ENCODE assay signal across 8 mouse cellular contexts in the genomic region with DNA sequence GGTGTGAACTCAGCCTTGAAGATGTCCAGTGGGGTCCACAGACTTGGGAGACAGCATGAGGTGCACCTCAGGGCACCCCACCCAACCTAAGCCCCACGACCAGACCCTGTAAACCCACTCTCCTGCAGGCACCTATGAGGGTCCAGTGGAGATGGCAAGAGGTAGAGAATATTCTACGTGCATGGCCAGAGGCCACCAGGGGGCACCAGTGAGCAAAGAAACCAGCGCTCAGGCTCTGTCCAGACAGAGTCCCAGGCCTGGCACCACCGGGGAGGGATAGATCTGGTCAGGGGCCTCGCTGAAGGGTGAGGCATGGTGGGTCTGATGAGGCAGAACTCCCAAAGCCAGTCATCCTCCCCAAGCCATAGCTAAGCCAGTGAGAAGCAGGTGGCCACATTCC. TPM values are rescaled to one million over a fixed set of nuclear protein-coding genes. Genes with fewer than 3 reads are reported as not detected.
DNase-seq lines count a peak whose midpoint lies in the region; ATAC-seq lines count a peak whose summit lies in the region.

No protein-coding gene starts in this region.

- ATAC-seq in erythroid progenitor cell, adult 5-6 weeks (replicated peaks; ENCODE audit: low FRiP score, poor library complexity, severe bottlenecking): peak; percentile 68

- intact Hi-C loops in heart, postnatal 10 days (cut with DNase I): loop anchor here (5.0 to 10.0 kb wide), 2 partner anchors 288 to 306 kb away; no protein-coding TSS in a partner anchor

- peak; percentile 54 for DNase-seq in ES-CJ7 (ENCODE audit: low read depth, low spot score)
- DNase-seq in c-Kit-negative CD71-positive TER-119-positive erythroid progenitor cells, embryonic 14.5 days (ENCODE audit: low read depth, low spot score): peak; percentile 36
- DNase-seq in heart, postnatal 10 days: peak; percentile 79 to 90
- DNase-seq in layer of hippocampus, adult 8-10 months (ENCODE audit: low spot score in 2 of 2): peak; percentile 58 to 76
- peak; percentile 82 for DNase-seq in lung, postnatal 10 days
- peak; percentile 84 for DNase-seq in retina, postnatal 1 day
- peak; percentile 84 for DNase-seq in urinary bladder, postnatal 14 days (ENCODE audit: low spot score)

RNA-seq across cellular contexts. Expression of a gene that starts 27.3 kb away (rescaled TPM):
- total RNA-seq in erythroid progenitor cell, adult 5-6 weeks (2015; ENCODE audit: low replicate concordance): 38.1 and 80.0 TPM in 2 replicates
- total RNA-seq in erythroid progenitor cell, adult 5-6 weeks (2017; ENCODE audit: low replicate concordance): 19.3 and 24.7 TPM in 2 replicates
- total RNA-seq in heart, postnatal 10 days (2021): 10 to 100 TPM; 29.0 to 30.6 TPM
- total RNA-seq in layer of hippocampus, adult 8-10 months (2022): 10 to 100 TPM; 31.6 to 35.5 (median 34.2) TPM

RNA-seq across cellular contexts. Expression of a gene that starts 27.5 kb away (rescaled TPM):
- total RNA-seq in erythroid progenitor cell, adult 5-6 weeks (2015; ENCODE audit: low replicate concordance): 121 and 122 TPM in 2 replicates
- total RNA-seq in erythroid progenitor cell, adult 5-6 weeks (2017; ENCODE audit: low replicate concordance): 162 and 177 TPM in 2 replicates
- total RNA-seq in heart, postnatal 10 days (2021): 10 to 100 TPM; 77.6 to 79.3 TPM
- 100 to 1,000 TPM; 143 to 158 (median 154) TPM for total RNA-seq in layer of hippocampus, adult 8-10 months (2022)

Comparison
In these comparisons a context has a peak if more than half of its experiments do, and no peak if none do; other contexts are left out.
1. Peak in every context shown above with its lines: DNase-seq and ATAC-seq.